Mouse (Mus musculus): Measurements from ENCODE around the gene Fezf2. TPM values are rescaled to one million over a fixed set of nuclear protein-coding genes. Genes with fewer than 3 reads are reported as not detected.

Fezf2 gene
- polyA plus RNA-seq (2012; rRNA removed), result not detected in 2 replicates

DNA sequence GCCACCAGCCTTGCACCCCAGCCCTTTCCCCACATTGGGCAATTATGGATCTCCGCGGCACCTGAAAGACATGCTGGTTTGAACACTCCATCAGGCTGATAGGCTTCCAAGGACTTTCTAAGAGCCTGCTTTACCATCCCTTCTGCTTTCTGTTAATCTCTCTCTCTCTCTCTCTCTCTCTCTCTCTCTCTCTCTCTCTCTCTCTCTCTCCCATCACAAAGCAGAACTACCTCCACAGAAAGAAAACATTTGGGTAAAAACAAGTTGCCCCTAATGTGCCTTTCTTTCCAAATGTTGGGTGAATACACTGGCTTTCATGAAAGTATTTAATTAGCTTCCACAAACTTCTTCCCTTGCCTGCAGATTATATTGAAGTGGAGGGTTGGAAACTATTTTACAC is at the start of gene Fezf2:
Gene Fezf2 (minus strand): TSS at position 101 of the 400 bp plus-strand sequence.
- 43% methylated on average over 2 of the region's 2 CpGs for WGBS
- no peaks in the 10 kb centered on the region; the same call in 1 of the 2 replicates for H3K4me1 ChIP-seq (ENCODE audit: control insufficient read depth, insufficient read depth, low read length)
- TF ChIP-seq CTCF (IDR thresholded peaks at IDR 0.05; ENCODE audit: borderline replicate concordance, insufficient read depth, low read depth, low read length) (no peak), POLR2A (IDR thresholded peaks at IDR 0.05; ENCODE audit: borderline replicate concordance, insufficient read depth, low read length) (no peak)
- H3K27ac ChIP-seq (ENCODE audit: insufficient read depth, low read length), result no peak within 1 kb of the TSS
- no peak for DNase-seq
- H3K4me3 ChIP-seq (replicated peaks; ENCODE audit: insufficient read depth, low read depth, low read length), result no peak within 1 kb of the TSS
- peaks cover 8% of the 10 kb centered on the region; the same call in 1 of the 2 replicates for H3K27me3 ChIP-seq (ENCODE audit: control insufficient read depth, insufficient read depth, low read length)

DNA sequence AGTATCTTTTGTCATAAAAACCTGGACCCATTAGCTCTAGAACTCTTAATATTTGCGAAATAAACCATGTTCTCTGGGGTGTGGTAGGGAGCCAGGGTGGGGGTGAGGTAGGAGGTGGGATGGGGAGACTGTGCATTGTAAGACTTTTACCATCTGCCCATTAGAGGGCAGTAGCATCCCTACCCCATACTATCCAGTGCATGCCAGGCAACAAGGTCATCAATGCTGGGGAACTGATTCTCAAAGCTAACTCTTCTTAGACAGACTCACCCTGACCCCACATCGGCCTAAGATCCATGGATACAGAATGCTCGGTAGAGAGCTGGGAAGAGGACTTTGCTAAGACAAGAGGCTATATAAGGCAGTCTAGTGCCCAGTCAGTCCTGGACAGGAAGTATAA is 49.6 kb upstream of the Fezf2 start:
- no peak overlapping the region for H3K27ac ChIP-seq (ENCODE audit: insufficient read depth, low read length)
- no peak for DNase-seq
- TF ChIP-seq POLR2A (IDR thresholded peaks at IDR 0.05; ENCODE audit: borderline replicate concordance, insufficient read depth, low read length) (no peak), CTCF (IDR thresholded peaks at IDR 0.05; ENCODE audit: borderline replicate concordance, insufficient read depth, low read depth, low read length) (peak; percentile 34; the same call in 1 of the 2 replicates)
- no peaks in the 10 kb centered on the region for H3K27me3 ChIP-seq (ENCODE audit: control insufficient read depth, insufficient read depth, low read length)
- 93% methylated on average over 3 of the region's 3 CpGs for WGBS
- 0 out of 2 replicates have a peak, but pooled peaks cover 3% of the 10 kb centered on the region for H3K4me1 ChIP-seq (ENCODE audit: control insufficient read depth, insufficient read depth, low read length)
- H3K4me3 ChIP-seq (replicated peaks; ENCODE audit: insufficient read depth, low read depth, low read length), result no peak overlapping the region

DNA sequence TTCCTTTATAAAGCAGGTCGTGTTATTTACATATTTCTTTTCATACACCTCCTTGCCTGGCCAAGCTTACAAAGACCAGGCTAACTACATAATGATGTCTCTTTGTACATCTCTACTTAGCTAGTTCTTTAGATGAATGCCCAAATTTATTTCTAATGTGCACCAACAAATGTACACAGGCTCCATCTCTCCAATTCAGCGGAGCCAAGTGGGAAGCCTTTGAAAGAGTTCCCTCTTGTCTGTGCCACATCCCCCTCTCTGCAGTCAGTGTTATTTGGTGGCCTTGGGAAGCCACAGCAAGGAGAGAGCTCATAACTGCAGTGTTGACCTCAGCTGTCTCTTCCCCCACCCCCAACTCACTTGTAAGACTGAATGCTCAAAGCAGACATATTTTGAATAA is 46.3 kb upstream of the Fezf2 start:
- 92% methylated on average over 2 of the region's 2 CpGs for WGBS
- TF ChIP-seq CTCF (IDR thresholded peaks at IDR 0.05; ENCODE audit: borderline replicate concordance, insufficient read depth, low read depth, low read length), result no peak
- no peak for DNase-seq

DNA sequence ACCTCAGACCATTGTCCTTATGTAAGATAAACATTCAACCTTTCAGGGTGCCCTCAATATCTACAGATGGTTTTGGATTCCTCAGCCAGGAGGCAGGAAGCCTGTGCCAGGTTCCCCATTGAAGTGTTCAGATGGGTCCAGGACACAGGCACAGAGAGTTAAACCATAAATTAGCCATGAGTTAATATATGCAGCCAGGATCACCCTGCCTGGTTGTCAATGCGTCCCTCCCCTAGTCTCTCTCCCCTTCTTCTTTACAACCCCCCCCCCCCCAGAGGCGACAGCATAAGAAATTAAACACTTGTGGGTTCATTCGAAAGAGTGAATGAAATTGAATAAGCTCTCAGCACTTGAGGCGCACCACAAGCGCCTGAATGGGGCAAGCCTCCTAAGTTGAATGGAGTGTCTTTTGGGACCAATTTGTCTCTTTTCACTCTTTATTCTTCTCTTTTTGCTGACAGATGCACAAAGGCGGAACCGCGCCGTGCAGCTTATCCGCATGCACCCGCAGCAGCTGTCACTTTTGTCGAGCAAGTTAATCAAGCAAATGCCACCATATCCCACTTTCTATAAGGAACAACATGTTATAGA is 45.4 kb upstream of the Fezf2 start:
- TF ChIP-seq POLR2A (IDR thresholded peaks at IDR 0.05; ENCODE audit: borderline replicate concordance, insufficient read depth, low read length) (no peak), CTCF (IDR thresholded peaks at IDR 0.05; ENCODE audit: borderline replicate concordance, insufficient read depth, low read depth, low read length) (no peak)
- peaks cover 12% of the 10 kb centered on the region for H3K4me1 ChIP-seq (ENCODE audit: control insufficient read depth, insufficient read depth, low read length)
- no peak overlapping the region for H3K4me3 ChIP-seq (replicated peaks; ENCODE audit: insufficient read depth, low read depth, low read length)
- DNase-seq, result peak; percentile 48 to 72
- no peak overlapping the region for H3K27ac ChIP-seq (ENCODE audit: insufficient read depth, low read length)
- H3K27me3 ChIP-seq (ENCODE audit: control insufficient read depth, insufficient read depth, low read length), result no peaks in the 10 kb centered on the region
- WGBS, result 12% methylated on average over 12 of the region's 12 CpGs

More for the DNA sequence above, 46.3 kb upstream of the Fezf2 start:
- peaks cover 6% of the 10 kb centered on the region; the same call in 1 of the 2 replicates for H3K4me1 ChIP-seq (ENCODE audit: control insufficient read depth, insufficient read depth, low read length)
- no peak overlapping the region for H3K27ac ChIP-seq (ENCODE audit: insufficient read depth, low read length)
- H3K4me3 ChIP-seq (replicated peaks; ENCODE audit: insufficient read depth, low read depth, low read length), result no peak overlapping the region
- H3K27me3 ChIP-seq (ENCODE audit: control insufficient read depth, insufficient read depth, low read length), result no peaks in the 10 kb centered on the region

DNA sequence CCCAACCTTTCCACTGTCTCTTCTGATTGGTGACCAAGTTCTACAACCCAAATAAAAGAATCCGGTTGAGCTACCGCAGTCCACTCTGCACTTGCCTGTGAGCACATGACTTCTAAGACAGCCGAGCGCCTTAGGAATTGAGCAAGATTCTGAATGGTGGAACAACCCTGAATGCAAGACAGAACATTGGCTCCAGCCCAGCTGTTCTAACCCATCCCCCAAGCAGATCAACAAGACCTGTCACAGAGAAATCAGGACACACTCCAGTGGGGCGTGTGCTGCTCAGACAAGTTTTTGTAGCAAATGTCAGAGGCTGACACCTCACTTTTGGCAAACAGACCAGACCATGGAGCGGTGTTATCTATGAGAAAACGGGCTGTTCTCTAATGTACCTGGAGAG is 43.2 kb upstream of the Fezf2 start:
- 94% methylated on average over 7 of the region's 7 CpGs for WGBS
- Histone ChIP-seq H3K27ac (ENCODE audit: insufficient read depth, low read length) (no peak overlapping the region), H3K4me3 (replicated peaks; ENCODE audit: insufficient read depth, low read depth, low read length) (no peak overlapping the region), H3K27me3 (ENCODE audit: control insufficient read depth, insufficient read depth, low read length) (no peaks in the 10 kb centered on the region), H3K4me1 (ENCODE audit: control insufficient read depth, insufficient read depth, low read length) (peaks cover 18% of the 10 kb centered on the region)
- no peak for DNase-seq
- no peak for TF ChIP-seq POLR2A (IDR thresholded peaks at IDR 0.05; ENCODE audit: borderline replicate concordance, insufficient read depth, low read length)
- TF ChIP-seq CTCF (IDR thresholded peaks at IDR 0.05; ENCODE audit: borderline replicate concordance, insufficient read depth, low read depth, low read length), result no peak

DNA sequence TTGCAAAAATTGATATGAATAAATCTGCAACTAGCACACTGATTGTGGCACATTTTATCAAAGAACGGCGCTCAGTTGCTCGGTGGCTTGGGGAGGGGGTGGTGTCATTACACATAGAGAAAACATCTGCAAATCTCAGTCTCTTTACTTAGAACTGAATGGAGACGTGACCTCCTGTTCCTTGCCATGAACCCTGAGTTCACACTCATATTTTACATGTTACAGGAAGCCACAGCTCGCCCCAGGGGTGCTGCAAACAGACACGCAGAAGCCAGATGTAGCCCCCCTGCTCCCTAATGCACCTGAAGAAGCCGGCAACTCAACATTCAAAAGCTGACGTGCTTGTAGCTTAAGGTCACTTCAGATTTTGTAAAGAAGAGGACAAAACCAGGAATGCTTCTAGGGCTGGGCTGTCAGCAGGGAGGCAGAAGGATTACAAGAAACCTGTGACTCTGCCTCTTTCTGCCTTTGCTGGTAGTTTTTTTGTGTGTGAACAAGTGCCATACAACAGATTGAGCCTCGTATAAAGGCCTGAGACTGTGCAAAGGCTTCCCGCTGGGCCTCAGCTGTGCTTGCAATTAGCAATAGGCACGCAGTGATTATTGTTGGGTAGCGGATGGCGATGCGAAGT is 40.9 kb upstream of the Fezf2 start:
- no peak for TF ChIP-seq CTCF (IDR thresholded peaks at IDR 0.05; ENCODE audit: borderline replicate concordance, insufficient read depth, low read depth, low read length)
- TF ChIP-seq POLR2A (IDR thresholded peaks at IDR 0.05; ENCODE audit: borderline replicate concordance, insufficient read depth, low read length), result no peak
- H3K27ac ChIP-seq (ENCODE audit: insufficient read depth, low read length), result no peak overlapping the region
- 27% methylated on average over 14 of the region's 14 CpGs for WGBS
- DNase-seq, result peak; percentile 79 to 88
- peaks cover 18% of the 10 kb centered on the region for H3K4me1 ChIP-seq (ENCODE audit: control insufficient read depth, insufficient read depth, low read length)
- no peak overlapping the region for H3K4me3 ChIP-seq (replicated peaks; ENCODE audit: insufficient read depth, low read depth, low read length)
- no peaks in the 10 kb centered on the region; the same call in 1 of the 2 replicates for H3K27me3 ChIP-seq (ENCODE audit: control insufficient read depth, insufficient read depth, low read length)

DNA sequence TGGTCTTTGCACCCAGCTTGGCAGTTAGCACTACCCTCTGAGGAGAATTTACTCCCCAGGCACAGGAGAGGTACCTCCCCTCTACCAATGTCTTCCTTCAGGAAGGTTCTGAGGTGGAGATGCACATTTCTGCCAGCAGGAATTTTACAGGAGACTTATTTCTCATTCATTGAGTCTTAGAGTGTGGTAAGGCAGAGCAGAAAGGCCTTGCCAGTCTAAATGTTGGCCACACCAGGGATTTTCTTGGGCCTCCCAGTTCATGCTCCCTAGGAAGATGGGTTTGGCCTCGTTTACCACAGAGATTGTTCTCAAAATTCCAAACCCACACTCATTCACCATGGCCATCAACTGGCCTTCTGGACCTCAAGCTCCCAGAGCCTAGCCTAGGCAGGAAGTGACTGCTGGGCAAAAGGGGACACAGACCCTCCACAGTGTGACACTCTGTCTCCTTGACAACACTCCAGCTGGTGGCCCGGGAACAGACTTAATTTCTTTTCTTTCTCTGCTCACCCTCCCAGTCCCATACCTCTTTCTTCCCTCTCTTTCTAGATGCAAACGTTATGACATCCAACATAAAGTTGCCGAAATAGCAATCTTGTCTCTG is 40.3 kb upstream of the Fezf2 start:
- Histone ChIP-seq H3K4me1 (ENCODE audit: control insufficient read depth, insufficient read depth, low read length) (peaks cover 18% of the 10 kb centered on the region), H3K27ac (ENCODE audit: insufficient read depth, low read length) (no peak overlapping the region), H3K27me3 (ENCODE audit: control insufficient read depth, insufficient read depth, low read length) (no peaks in the 10 kb centered on the region; the same call in 1 of the 2 replicates), H3K4me3 (replicated peaks; ENCODE audit: insufficient read depth, low read depth, low read length) (no peak overlapping the region)
- 74% methylated on average over 4 of the region's 4 CpGs for WGBS
- peak in 1 of 2 experiments; percentile 13 for DNase-seq
- no peak for TF ChIP-seq CTCF (IDR thresholded peaks at IDR 0.05; ENCODE audit: borderline replicate concordance, insufficient read depth, low read depth, low read length)
- no peak for TF ChIP-seq POLR2A (IDR thresholded peaks at IDR 0.05; ENCODE audit: borderline replicate concordance, insufficient read depth, low read length)

Data from cerebellum, adult 2 months (tissue).